Mouse (Mus musculus) testis, adult 2 months (tissue): Measurements from ENCODE around the gene Flywch2.

Experiments
- CTCF ChIP-seq: fragments of 200-500 bp; IDR thresholded peaks from 2 replicates; pipeline ENCODE4 v1.5.1; 2012; ENCODE audit warnings: low read depth, mild to moderate bottlenecking, inconsistent platforms, low read length, moderate library complexity; ENCODE audit not compliant: control insufficient read depth, insufficient read depth, insufficient replicate concordance
- POLR2A ChIP-seq: fragments of 200-500 bp; IDR thresholded peaks from 2 replicates; pipeline ENCODE4 v1.6.1; 2012; ENCODE audit warnings: low read depth, mild to moderate bottlenecking, inconsistent platforms, low read length, moderate library complexity; ENCODE audit not compliant: control insufficient read depth

- no peak for TF ChIP-seq CTCF
- TF ChIP-seq POLR2A = no peak
These were observed 36.3 kb downstream of the Flywch2 start for GRCm38 (mm10) chr17:23749400-23750191.
